Mouse (Mus musculus) limb, embryonic 14.5 days (tissue): ENCODE data around the gene Wdr95. TPM values are rescaled to one million over a fixed set of nuclear protein-coding genes. Genes with fewer than 3 reads are reported as not detected.
A peak's percentile ranks its signal among the peaks of the same experiment; 100 is the strongest.

Experiments used
- ATAC-seq: fragments of 200-750 bp; cut with Nextera tagmentation; 2 replicates; pipeline ENCODE4 v1.8.0; 2017; ENCODE audit warnings: low read depth, moderate number of reproducible peaks, moderate TSS enrichment; ENCODE audit not compliant: low FRiP score
- DNase-seq: peaks from one replicate; pipeline ENCODE4 v3.0.0-alpha.2; 2015; ENCODE audit warnings: low spot score
- H3K27ac ChIP-seq: fragments of 300-500 bp; sonication (generic); replicated peaks from 2 replicates; pipeline ENCODE4 v1.5.1; 2014; ENCODE audit warnings: low read depth, mild to moderate bottlenecking, low read length, moderate library complexity, mixed read lengths
- H3K27me3 ChIP-seq: fragments of 300-500 bp; sonication (generic); 2 replicates; pipeline ENCODE4 v1.6.1; 2014; ENCODE audit warnings: low read length, mixed read lengths; ENCODE audit not compliant: control insufficient read depth, insufficient read depth
- H3K36me3 ChIP-seq: fragments of 300-500 bp; sonication (generic); 2 replicates; pipeline ENCODE4 v1.6.1; 2014; ENCODE audit warnings: mild to moderate bottlenecking, low read length, moderate library complexity, mixed read lengths; ENCODE audit not compliant: control insufficient read depth, insufficient read depth
- H3K4me1 ChIP-seq: fragments of 300-500 bp; sonication (generic); 2 replicates; pipeline ENCODE4 v1.6.1; 2014; ENCODE audit warnings: antibody characterized with exemption, low read length, mixed read lengths; ENCODE audit not compliant: control insufficient read depth, insufficient read depth
- H3K4me2 ChIP-seq: fragments of 300-500 bp; sonication (generic); replicated peaks from 2 replicates; pipeline ENCODE4 v1.6.1; 2014; ENCODE audit warnings: low read depth, mild to moderate bottlenecking, low read length, moderate library complexity; ENCODE audit not compliant: severe bottlenecking
- H3K4me3 ChIP-seq: fragments of 300-500 bp; sonication (generic); replicated peaks from 2 replicates; pipeline ENCODE4 v1.5.1; 2014; ENCODE audit warnings: low read length
- H3K9ac ChIP-seq: fragments of 300-500 bp; sonication (generic); 2 replicates; pipeline ENCODE4 v1.6.1; 2014; ENCODE audit warnings: mild to moderate bottlenecking, low read depth, low read length, moderate library complexity; ENCODE audit not compliant: severe bottlenecking
- H3K9me3 ChIP-seq: fragments of 300-500 bp; sonication (generic); 2 replicates; pipeline ENCODE4 v1.6.1; 2016; ENCODE audit warnings: low read length; ENCODE audit not compliant: control insufficient read depth
- POLR2A ChIP-seq: fragments of 200-500 bp; IDR thresholded peaks from 2 replicates; pipeline ENCODE4 v1.8.0; 2012; ENCODE audit warnings: inconsistent platforms, mild to moderate bottlenecking, moderate library complexity, borderline replicate concordance; ENCODE audit not compliant: insufficient read depth, insufficient read length; ENCODE audit errors: extremely low read depth
- WGBS: fragments of 180-500 bp; shearing (Covaris S2); extraction: QIAGEN DNeasy Blood & Tissue Kit; methylation state at CpG from one replicate; pipeline ENCODE4 v1.1.7; 2014; 5-methylcytosine and 5-hydroxymethylcytosine counted together
- polyA plus RNA-seq, 2 experiments: library from polyadenylated mRNA; depleted of rRNA in 1 of 2; stranded (reverse) in 1 of 2; unstranded in 1 of 2; fragments of >200 nt; fragmentation: Nextera tagmentation in 1 of 2; extraction: Ambion mirVana in 1 of 2; gene quantifications; 2 replicates each; pipeline versions ENCODE4 v1.2.1 to v1.2.3; 2012 to 2014

Wdr95 gene
- polyA plus RNA-seq, 2 experiments: 0.07 to 0.18 TPM

GRCm38 (mm10) chr5:149517116-149517515, 11.4 kb upstream of the Wdr95 start:
- H3K9me3 ChIP-seq: no peaks in the 10 kb centered on the region
- TF ChIP-seq POLR2A: no peak
- WGBS: 79% methylated on average over 6 of the region's 6 CpGs
- no peaks in the 10 kb centered on the region for H3K27me3 ChIP-seq
- no peak overlapping the region for H3K27ac ChIP-seq
- H3K4me2 ChIP-seq: no peak overlapping the region
- no peaks in the 10 kb centered on the region for H3K36me3 ChIP-seq
- no peak overlapping the region for H3K4me3 ChIP-seq
- peaks cover 19% of the 10 kb centered on the region for H3K4me1 ChIP-seq
- H3K9ac ChIP-seq: no peak overlapping the region
- no peak for ATAC-seq
- DNase-seq: no peak

DNA sequence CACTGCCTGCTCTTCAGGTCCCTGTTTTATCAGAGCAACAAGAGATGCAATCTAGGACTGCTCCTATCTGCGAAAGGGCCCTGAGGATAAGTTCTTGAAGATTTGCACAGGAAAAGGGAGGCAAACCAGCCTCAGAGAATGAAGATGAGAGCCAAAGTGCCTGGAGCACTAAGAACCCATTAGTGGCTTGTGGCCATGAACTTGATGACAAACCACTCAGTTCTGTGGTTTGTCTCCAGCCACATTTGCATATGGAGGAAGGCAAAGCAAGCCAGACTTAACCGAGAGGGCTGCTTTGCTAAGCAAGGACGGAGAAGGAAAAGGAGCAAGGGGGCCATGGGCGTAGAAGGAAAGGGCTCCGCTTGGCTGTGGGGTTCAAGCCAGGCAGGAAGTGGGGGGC, 7.7 kb upstream of the Wdr95 start:
- Histone ChIP-seq H3K4me2 (no peak overlapping the region), H3K27ac (no peak overlapping the region), H3K4me3 (no peak overlapping the region), H3K4me1 (peaks cover 11% of the 10 kb centered on the region), H3K36me3 (no peaks in the 10 kb centered on the region), H3K9ac (no peak overlapping the region), H3K27me3 (no peaks in the 10 kb centered on the region), H3K9me3 (no peaks in the 10 kb centered on the region)
- 90% methylated on average over 5 of the region's 5 CpGs for WGBS
- TF ChIP-seq POLR2A: no peak
- no peak for ATAC-seq
- DNase-seq: no peak

DNA sequence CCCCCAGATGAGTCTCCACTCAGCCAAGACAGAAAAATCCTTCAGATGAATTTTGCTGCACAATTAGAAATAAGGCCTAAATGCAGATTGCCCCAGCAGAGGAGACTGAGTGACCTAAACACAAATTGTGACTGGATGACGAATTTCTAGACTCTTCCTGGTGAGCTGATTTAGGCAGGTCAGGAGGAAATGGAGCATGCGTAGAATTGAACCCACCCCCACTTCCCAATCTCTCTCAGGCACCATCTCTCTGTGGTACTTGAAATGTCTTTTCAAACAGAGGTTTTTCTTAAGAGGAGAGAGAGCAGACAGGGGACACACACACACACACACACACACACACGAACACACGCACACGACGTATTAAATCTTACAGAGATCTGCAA, 4.6 kb upstream of the Wdr95 start:
- Histone ChIP-seq H3K9ac (no peak overlapping the region), H3K4me3 (no peak overlapping the region), H3K4me1 (peaks cover 21% of the 10 kb centered on the region), H3K9me3 (no peaks in the 10 kb centered on the region), H3K4me2 (peak overlapping the region; percentile 25; the same call in 1 of the 2 replicates), H3K27ac (peak overlapping the region; percentile 71), H3K27me3 (no peaks in the 10 kb centered on the region), H3K36me3 (no peaks in the 10 kb centered on the region)
- TF ChIP-seq POLR2A: no peak
- ATAC-seq (no peak), DNase-seq (no peak)
- 65% methylated on average over 6 of the region's 6 CpGs for WGBS

GRCm38 (mm10) chr5:149524242-149524858, 4.1 kb upstream of the Wdr95 start:
- peak; percentile 76 for ATAC-seq

GRCm38 (mm10) chr5:149525055-149525785, 3.3 kb upstream of the Wdr95 start:
- H3K4me2 ChIP-seq: no peak overlapping the region
- H3K9me3 ChIP-seq: no peaks in the 10 kb centered on the region
- DNase-seq (no peak), ATAC-seq (no peak)
- H3K27me3 ChIP-seq: no peaks in the 10 kb centered on the region
- H3K9ac ChIP-seq: no peak overlapping the region
- H3K4me3 ChIP-seq: no peak overlapping the region
- no peaks in the 10 kb centered on the region for H3K36me3 ChIP-seq
- no peak for TF ChIP-seq POLR2A
- no peak overlapping the region for H3K27ac ChIP-seq
- H3K4me1 ChIP-seq: peaks cover 21% of the 10 kb centered on the region
- 59% methylated on average over 6 of the region's 6 CpGs for WGBS

More at GRCm38 (mm10) chr5:149524242-149524858, 4.1 kb upstream of the Wdr95 start:
- Histone ChIP-seq H3K36me3 (no peaks in the 10 kb centered on the region), H3K27me3 (no peaks in the 10 kb centered on the region), H3K27ac (peak overlapping the region; percentile 71), H3K4me1 (peaks cover 21% of the 10 kb centered on the region), H3K9ac (no peak overlapping the region), H3K4me3 (no peak overlapping the region), H3K9me3 (no peaks in the 10 kb centered on the region), H3K4me2 (peak overlapping the region; percentile 25)
- 18% methylated on average over 16 of the region's 16 CpGs for WGBS
- no peak for TF ChIP-seq POLR2A
- peak; percentile 87 for DNase-seq
